Mouse (Mus musculus): ENCODE measurements around the gene Gm10234. TPM values are rescaled to one million over a fixed set of nuclear protein-coding genes. Genes with fewer than 3 reads are reported as not detected.

Gm10234 gene
- polyA plus RNA-seq, 1 experiment from 2014 or later, result not detected

Other genes starting within 250 kb of the Gm10234 start
- gene Kbtbd8, start 204.9 kb upstream of the Gm10234 start, polyA plus RNA-seq (2016; fragmentation: Nextera tagmentation; extraction: Ambion mirVana), result 11.3 and 12.2 TPM in 2 replicates